Mouse (Mus musculus) cerebellum, adult 2 months (tissue): ENCODE measurements at regions not wholly inside any gene's neighbourhood (a gene's known extent, or its start where the extent isn't known, plus 50 kb on each side); places are given as distances from the start of the nearest gene placed in this dataset.

Source experiments
- DNase-seq, 2 experiments: peaks; one replicate each; pipeline ENCODE4 v3.0.0; 2021
- H3K27ac ChIP-seq: fragments of 200-500 bp; 2 replicates; pipeline ENCODE4 v1.5.1; 2012; ENCODE audit warnings: low read length, control low read depth, inconsistent platforms; ENCODE audit not compliant: insufficient read depth
- H3K27me3 ChIP-seq: fragments of 200-500 bp; 2 replicates; pipeline ENCODE4 v1.6.1; 2012; ENCODE audit warnings: inconsistent platforms, mild to moderate bottlenecking, low read length, moderate library complexity; ENCODE audit not compliant: control insufficient read depth, insufficient read depth
- H3K4me1 ChIP-seq: fragments of 200-500 bp; 2 replicates; pipeline ENCODE4 v1.6.1; 2011; ENCODE audit warnings: low read length; ENCODE audit not compliant: control insufficient read depth, insufficient read depth
- H3K4me3 ChIP-seq: fragments of 200-500 bp; replicated peaks from 2 replicates; pipeline ENCODE3; 2011; ENCODE audit warnings: mild to moderate bottlenecking, low read depth, low read length, control low read depth; ENCODE audit not compliant: insufficient read depth
- CTCF ChIP-seq: fragments of 200-500 bp; IDR thresholded peaks from 2 replicates; pipeline ENCODE4 v1.5.1; 2011; ENCODE audit warnings: low read depth, mild to moderate bottlenecking, control low read depth, low read length, moderate library complexity, borderline replicate concordance; ENCODE audit not compliant: insufficient read depth
- POLR2A ChIP-seq: fragments of 200-500 bp; IDR thresholded peaks from 2 replicates; pipeline ENCODE4 v1.6.1; 2011; ENCODE audit warnings: low read length, control low read depth, borderline replicate concordance; ENCODE audit not compliant: insufficient read depth
- WGBS: fragments of 180-500 bp; shearing (Covaris S2); methylation state at CpG from one replicate; pipeline ENCODE4 v1.1.7; 2018; 5-methylcytosine and 5-hydroxymethylcytosine counted together

DNA sequence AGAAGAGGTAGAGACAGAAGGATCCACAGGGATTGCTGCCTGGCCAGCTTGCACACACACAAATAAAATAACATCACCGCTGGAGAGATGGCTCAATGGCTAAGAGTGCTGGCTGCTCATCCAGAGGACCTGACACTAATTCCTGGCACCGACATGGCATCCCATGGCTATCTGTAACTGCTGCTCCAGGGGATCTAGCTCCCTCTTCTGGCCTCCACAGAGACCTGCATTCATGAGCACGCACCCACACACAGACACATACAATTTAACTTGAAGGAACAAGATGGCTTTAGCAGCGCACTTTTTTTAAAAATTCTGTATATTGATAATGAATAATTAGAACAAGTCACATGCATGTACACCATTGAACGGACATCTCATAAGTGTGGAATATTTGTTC lies 110.1 kb upstream of the Tbx3 start:
- WGBS, result 98% methylated on average over 5 of the region's 5 CpGs
- no peak overlapping the region for H3K4me3 ChIP-seq

DNA sequence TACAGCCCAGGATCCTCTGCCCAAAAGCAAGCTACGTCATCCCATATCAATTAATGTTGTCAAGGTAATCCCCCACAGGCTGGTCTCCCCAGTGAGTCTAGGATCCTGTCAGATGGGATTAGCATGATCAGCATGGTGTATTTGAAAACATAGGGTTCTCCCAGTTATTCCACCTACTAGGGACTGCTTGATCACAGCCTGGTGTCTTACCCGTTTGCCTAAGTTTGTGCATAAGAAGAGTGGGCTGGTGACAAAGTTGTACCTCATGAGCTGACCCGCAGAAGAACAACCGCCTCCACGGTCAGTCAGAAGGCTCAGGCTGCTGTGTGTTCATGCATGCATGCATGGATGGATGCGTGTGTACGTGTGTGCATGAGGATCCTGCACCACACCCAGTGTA lies 108.9 kb upstream of the Tbx3 start:
- 0 out of 2 replicates have a peak, but pooled peaks cover 2% of the 10 kb centered on the region for H3K27me3 ChIP-seq
- H3K4me1 ChIP-seq, result peaks cover 8% of the 10 kb centered on the region
- H3K27ac ChIP-seq, result no peak overlapping the region
- H3K4me3 ChIP-seq, result no peak overlapping the region
- DNase-seq, result no peak
- WGBS, result 74% methylated on average over 7 of the region's 7 CpGs
- TF ChIP-seq CTCF, result no peak
- TF ChIP-seq POLR2A, result no peak

More for the DNA sequence above, 110.1 kb upstream of the Tbx3 start:
- no peak overlapping the region for H3K27ac ChIP-seq
- peaks cover 8% of the 10 kb centered on the region for H3K4me1 ChIP-seq
- TF ChIP-seq CTCF (no peak), POLR2A (no peak)
- no peak for DNase-seq
- H3K27me3 ChIP-seq, result 0 out of 2 replicates have a peak, but pooled peaks cover 2% of the 10 kb centered on the region

DNA sequence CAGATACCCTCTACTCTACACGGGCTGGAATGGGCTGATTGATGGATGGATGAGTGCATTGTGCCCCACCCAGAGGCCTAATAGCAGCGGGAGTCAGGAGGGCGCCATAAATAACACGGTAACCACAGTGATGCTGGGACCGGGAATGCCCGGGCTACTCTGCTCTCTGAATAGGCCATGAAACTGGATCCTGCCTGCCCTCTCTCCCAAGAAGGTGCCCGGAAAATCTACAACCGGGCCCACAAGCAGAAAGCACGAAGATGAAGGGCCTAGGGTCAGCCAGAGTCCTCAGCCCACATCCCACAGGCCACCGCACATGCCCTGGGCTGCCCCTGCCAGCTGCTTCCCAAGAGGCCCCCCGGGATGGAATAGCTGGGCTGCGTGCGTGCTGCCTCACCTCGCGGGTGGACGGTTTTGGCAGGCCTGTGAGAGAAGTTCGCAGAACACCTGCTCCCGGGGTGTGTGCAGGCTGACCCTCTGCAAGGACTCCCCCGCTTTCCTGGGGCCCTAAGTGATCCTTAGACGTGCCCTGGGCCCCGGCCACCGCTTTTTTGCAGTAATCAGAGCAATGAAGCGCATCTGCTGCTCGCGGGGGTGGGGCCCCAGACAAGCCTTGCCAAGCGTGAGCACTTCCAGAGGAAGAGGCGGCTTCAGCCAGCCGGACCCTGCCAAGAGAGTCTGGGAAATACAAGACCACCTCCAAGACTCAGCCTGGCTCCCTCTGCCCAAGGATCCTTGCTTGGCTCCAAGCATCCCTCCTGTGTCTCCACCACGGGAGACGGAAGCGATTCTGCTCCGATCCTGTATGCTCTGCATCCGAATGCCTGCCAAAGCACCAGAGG lies 106.7 kb upstream of the Tbx3 start:
- Histone ChIP-seq H3K4me1 (peaks cover 8% of the 10 kb centered on the region), H3K27me3 (0 out of 2 replicates have a peak, but pooled peaks cover 2% of the 10 kb centered on the region), H3K27ac (no peak overlapping the region), H3K4me3 (no peak overlapping the region)
- 11% methylated on average over 33 of the region's 33 CpGs for WGBS
- TF ChIP-seq POLR2A (no peak), CTCF (no peak)
- no peak for DNase-seq

DNA sequence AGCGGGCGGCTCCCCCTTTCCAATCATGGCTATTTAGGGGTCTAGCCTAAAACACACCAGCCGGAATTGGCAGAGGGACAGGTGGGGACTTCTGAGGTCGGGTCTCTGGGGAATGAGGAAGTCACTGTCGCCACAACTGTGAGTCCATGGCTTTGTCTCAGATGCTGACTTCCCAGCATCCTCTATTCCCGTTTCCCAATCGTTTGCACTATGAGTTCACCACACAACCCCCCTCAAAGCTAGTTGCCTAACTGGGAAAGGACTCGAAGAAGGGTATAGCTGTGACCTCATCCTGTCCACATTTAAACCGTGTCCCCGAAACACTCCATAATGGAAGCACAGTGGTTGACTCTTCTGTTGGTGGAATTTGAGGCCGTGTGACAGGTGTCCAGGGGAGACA lies 102.8 kb upstream of the Tbx3 start:
- no peak overlapping the region for H3K4me3 ChIP-seq
- H3K27me3 ChIP-seq, result 0 out of 2 replicates have a peak, but pooled peaks cover 2% of the 10 kb centered on the region
- 78% methylated on average over 11 of the region's 11 CpGs for WGBS
- H3K27ac ChIP-seq, result no peak overlapping the region
- 0 out of 2 replicates have a peak, but pooled peaks cover 3% of the 10 kb centered on the region for H3K4me1 ChIP-seq
- no peak for DNase-seq
- no peak for TF ChIP-seq POLR2A
- no peak for TF ChIP-seq CTCF

DNA sequence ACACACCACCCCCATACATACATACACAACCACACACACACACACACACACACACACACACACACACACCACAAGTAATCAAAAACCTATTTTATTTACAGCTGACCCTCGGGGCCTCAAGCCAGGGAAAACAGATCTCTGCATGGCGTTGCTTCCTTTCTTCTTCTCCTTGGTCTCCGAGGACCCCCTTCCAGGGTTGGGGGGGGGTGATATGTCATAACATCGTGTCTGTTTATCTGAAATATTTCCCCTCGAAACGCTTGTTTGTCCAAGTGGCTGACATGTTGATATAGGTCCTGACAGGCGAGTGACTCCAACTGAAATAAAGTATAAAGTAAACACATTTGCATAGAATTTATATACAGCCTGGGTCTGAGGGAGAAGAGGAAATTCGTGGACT lies 100.4 kb upstream of the Tbx3 start:
- DNase-seq, result no peak
- TF ChIP-seq POLR2A (no peak), CTCF (no peak)
- 32% methylated on average over 8 of the region's 8 CpGs for WGBS
- Histone ChIP-seq H3K27me3 (no peaks in the 10 kb centered on the region), H3K4me1 (no peaks in the 10 kb centered on the region), H3K27ac (no peak overlapping the region), H3K4me3 (no peak overlapping the region)

DNA sequence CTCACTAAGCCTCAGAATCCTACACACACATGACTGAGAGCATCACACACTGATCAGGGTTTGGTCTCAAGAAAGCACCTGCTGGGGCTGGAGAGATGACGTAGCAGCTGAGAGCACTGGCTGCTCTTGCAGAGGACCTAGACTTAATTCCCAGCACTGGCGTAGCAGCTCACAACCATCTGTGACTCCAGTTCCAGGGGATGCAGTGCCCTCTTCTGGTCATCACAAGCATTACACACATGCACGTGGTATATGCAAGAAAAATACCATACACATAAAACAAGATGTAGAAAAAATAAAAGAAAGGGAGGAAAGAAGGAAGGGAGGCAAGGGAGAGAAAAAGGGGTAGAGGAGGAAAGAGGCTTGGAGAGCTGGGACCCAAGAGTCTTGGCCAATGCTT lies 98.8 kb upstream of the Tbx3 start:
- no peaks in the 10 kb centered on the region for H3K4me1 ChIP-seq
- no peaks in the 10 kb centered on the region for H3K27me3 ChIP-seq
- DNase-seq, result no peak
- TF ChIP-seq CTCF (0 out of 2 replicates have a peak, but pooled peaks have one; percentile 15), POLR2A (no peak)
- H3K4me3 ChIP-seq, result no peak overlapping the region
- no peak overlapping the region for H3K27ac ChIP-seq
- WGBS, result 95% methylated on average over 3 of the region's 3 CpGs

DNA sequence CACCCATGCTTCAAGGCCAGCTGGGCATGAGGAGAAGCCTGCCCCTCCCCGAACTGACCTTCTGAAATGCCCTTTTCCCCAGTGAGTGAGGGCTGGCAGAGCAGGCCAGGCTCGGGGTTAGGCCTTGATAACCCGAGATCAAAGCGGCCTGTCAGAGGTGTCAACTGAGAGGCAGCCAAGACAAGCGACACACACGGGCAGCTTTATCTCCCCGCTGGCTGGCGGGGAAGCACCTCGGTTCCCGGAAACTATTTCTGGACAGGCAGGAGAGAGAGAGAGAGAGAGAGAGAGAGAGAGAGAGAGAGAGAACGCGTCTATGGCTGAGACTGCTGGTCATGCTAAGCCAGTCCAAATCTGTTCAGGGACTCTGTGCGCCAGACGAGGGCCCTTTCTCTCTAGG lies 95.3 kb upstream of the Tbx3 start:
- Histone ChIP-seq H3K27me3 (no peaks in the 10 kb centered on the region), H3K27ac (no peak overlapping the region), H3K4me3 (no peak overlapping the region), H3K4me1 (no peaks in the 10 kb centered on the region)
- TF ChIP-seq CTCF (no peak), POLR2A (no peak)
- WGBS, result 56% methylated on average over 14 of the region's 14 CpGs
- no peak for DNase-seq

DNA sequence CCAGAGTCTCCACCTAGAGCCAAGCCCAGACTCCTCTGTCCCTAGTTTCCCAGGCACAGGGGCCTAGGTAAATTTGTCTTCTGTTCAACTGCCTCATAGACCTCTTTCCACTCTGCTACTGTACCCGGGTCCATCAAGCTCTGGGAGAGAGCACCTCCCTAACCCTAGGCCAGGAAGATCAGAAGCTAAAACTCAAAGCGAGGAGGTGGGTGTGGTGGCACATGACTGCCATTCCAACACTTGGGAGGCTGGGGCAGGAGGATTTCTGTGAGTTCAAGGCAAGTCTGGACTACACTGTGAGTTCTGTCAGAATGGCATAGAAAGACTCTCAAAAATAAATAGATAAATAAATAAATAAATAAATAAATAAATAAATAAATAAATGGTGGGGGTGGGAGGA lies 91.2 kb upstream of the Tbx3 start:
- WGBS, result 93% methylated on average over 2 of the region's 2 CpGs
- no peak for DNase-seq
- Histone ChIP-seq H3K27ac (no peak overlapping the region), H3K4me1 (no peaks in the 10 kb centered on the region), H3K27me3 (no peaks in the 10 kb centered on the region), H3K4me3 (no peak overlapping the region)
- TF ChIP-seq POLR2A, result no peak
- TF ChIP-seq CTCF, result no peak
